Mouse (Mus musculus) stomach, embryonic 15.5 days (tissue): ENCODE data around the gene Ston1. TPM values are rescaled to one million over a fixed set of nuclear protein-coding genes. Genes with fewer than 3 reads are reported as not detected.

Experiments
- ATAC-seq: fragments of 200-750 bp; cut with Nextera tagmentation; 2 replicates; pipeline ENCODE4 v1.8.0; 2017; ENCODE audit warnings: low read depth, moderate number of reproducible peaks, moderate TSS enrichment; ENCODE audit not compliant: insufficient read depth, low FRiP score
- H3K27ac ChIP-seq: fragments of 300-500 bp; sonication (generic); 2 replicates; pipeline ENCODE4 v1.5.1; 2015; ENCODE audit warnings: mild to moderate bottlenecking, inconsistent platforms
- H3K27me3 ChIP-seq: fragments of 300-500 bp; sonication (generic); replicated peaks from 2 replicates; pipeline ENCODE4 v1.6.1; 2015; ENCODE audit warnings: inconsistent platforms
- H3K36me3 ChIP-seq: fragments of 300-500 bp; sonication (generic); 2 replicates; pipeline ENCODE4 v1.6.1; 2015; ENCODE audit warnings: inconsistent platforms
- H3K4me1 ChIP-seq: fragments of 300-500 bp; sonication (generic); 2 replicates; pipeline ENCODE4 v1.6.1; 2015; ENCODE audit warnings: inconsistent platforms
- H3K4me2 ChIP-seq: fragments of 300-500 bp; sonication (generic); 2 replicates; pipeline ENCODE4 v1.6.1; 2015; ENCODE audit warnings: mild to moderate bottlenecking, inconsistent platforms
- H3K4me3 ChIP-seq: fragments of 300-500 bp; sonication (generic); replicated peaks from 2 replicates; pipeline ENCODE4 v1.5.1; 2015; ENCODE audit warnings: inconsistent platforms
- H3K9ac ChIP-seq: fragments of 300-500 bp; sonication (generic); 2 replicates; pipeline ENCODE4 v1.6.1; 2015; ENCODE audit warnings: inconsistent platforms
- H3K9me3 ChIP-seq: fragments of 300-500 bp; sonication (generic); 2 replicates; pipeline ENCODE4 v1.6.1; 2016; ENCODE audit warnings: inconsistent platforms
- WGBS: fragments of 180-500 bp; shearing (Covaris S2); methylation state at CpG from one replicate; pipeline ENCODE4 v1.1.7; 2015; 5-methylcytosine and 5-hydroxymethylcytosine counted together
- polyA plus RNA-seq: library from polyadenylated mRNA; unstranded; fragments of >200 nt; fragmentation: Nextera tagmentation; extraction: Ambion mirVana; gene quantifications from 2 replicates; pipeline ENCODE4 v1.2.1, GENCODE M21; 2015

The Ston1 gene
- 5.1 and 5.9 TPM in 2 replicates for polyA plus RNA-seq

DNA sequence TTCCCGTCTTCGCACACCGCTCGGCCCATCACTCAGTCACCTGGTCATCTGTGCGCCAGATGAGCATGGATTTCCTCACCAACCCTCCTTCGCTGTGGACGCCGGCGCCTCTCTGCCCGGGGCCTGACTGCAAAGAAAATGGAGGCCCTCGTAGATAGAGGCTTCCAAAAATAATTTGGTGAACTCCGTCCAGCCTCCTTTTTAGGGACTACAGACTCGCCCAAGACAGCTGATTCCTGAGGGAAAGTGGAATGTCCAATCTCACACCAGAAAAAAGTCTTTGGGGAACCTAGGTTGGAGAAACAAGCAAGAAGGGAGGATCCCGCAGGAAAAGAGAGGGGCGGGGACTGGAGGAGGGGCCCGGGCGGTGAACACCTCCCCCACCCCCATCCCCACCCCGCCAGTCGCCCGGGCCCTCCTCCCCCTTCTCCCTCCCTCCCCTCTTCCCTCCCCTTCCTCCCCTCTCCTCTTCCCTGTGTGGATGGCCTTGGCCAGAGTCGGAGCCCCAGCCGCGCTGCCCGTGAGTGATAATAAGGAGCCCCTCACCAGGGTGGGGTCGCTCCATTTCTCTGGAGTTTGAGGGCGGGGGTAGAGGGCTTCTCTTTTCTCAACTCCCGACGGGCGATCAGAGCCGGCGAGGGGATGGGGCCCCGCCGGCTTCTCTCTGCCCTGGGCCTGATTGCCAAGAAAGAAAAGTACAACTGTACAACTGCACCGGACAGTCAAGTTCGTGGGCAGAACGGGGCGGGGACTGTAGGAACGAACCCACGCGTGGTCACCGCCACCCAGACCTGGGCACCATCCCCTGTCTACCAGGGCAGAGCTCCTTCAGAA, at the start of gene Ston1:
Gene Ston1 (plus strand): TSS at position 463 of the 834 bp plus-strand sequence.
- H3K9me3 ChIP-seq: no peaks in the 10 kb centered on the region
- no peaks in the 10 kb centered on the region for H3K36me3 ChIP-seq
- H3K9ac ChIP-seq: peak within 1 kb of the TSS; percentile 64
- ATAC-seq: peak; percentile 84
- H3K27ac ChIP-seq: peak within 1 kb of the TSS; percentile 89
- 1% methylated on average over 40 of the region's 41 CpGs for WGBS
- peak within 1 kb of the TSS; percentile 62 for H3K4me3 ChIP-seq
- peaks cover 14% of the 10 kb centered on the region; the same call in 1 of the 2 replicates for H3K4me1 ChIP-seq
- H3K4me2 ChIP-seq: peak within 1 kb of the TSS; percentile 77
- H3K27me3 ChIP-seq: no peaks in the 10 kb centered on the region

DNA sequence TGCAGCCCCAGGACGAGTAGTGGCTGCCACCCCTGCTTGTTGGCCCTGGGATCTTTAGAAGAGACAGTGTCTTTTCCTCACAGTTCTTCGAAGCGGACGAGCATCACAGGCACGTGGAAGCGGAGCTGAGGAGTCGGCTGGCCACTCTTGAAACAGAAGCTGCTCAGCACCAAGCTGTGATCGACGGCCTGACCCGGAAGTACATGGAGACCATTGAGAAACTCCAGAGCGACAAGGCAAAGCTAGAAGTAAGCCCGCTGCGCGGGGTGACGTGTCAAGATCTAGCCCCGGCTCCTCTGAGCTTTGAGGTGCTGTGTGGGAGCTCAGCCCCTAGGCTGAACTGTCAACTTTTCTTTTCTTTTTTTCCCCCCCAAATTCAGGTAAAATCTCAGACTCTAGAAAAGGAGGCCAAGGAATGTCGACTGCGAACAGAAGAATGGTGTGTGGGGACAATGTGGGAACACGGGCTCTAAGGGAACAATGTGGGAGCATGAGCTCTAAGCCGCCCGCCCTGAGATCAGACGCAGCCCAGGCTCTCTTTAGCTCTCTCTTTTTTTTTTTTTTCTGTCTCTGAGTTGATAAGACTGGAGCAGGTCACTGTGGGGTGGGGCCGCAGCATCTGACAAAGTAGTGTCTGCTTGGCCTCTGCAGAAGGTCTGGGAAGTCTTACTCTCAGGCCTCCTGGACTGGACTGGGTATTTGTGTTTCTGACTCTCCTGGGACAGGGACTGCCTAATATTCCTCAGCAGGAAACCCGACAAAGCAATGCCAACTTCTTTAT, 47.9 kb upstream of the Ston1 start:
- Histone ChIP-seq H3K27me3 (no peaks in the 10 kb centered on the region), H3K4me3 (no peak overlapping the region), H3K27ac (no peak overlapping the region), H3K4me1 (0 out of 2 replicates have a peak, but pooled peaks cover 7% of the 10 kb centered on the region), H3K9me3 (no peaks in the 10 kb centered on the region), H3K4me2 (no peak overlapping the region), H3K9ac (no peak overlapping the region), H3K36me3 (0 out of 2 replicates have a peak, but pooled peaks cover 12% of the 10 kb centered on the region)
- no peak for ATAC-seq
- WGBS: 78% methylated on average over 24 of the region's 24 CpGs

DNA sequence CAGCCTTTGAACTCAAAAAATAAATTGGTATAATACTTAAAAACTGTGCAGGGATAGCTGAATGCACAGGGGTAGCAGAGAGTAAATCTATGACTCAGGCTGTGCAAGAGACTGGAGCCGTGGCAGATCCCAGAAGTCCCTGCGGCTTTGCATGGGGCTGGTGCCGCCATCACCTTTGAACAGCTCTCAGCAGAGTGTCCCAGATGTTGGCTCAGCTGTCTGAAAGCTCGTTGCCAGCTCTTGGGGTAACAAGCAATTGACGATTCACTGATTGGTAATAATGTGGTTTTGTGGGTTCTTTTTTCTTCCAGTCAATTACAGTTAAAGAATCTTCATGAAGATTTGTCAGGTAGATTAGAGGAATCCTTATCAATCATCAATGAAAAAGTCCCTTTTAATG, 47.1 kb upstream of the Ston1 start:
- H3K27ac ChIP-seq: no peak overlapping the region
- 84% methylated on average over 5 of the region's 5 CpGs for WGBS
- no peaks in the 10 kb centered on the region for H3K27me3 ChIP-seq

DNA sequence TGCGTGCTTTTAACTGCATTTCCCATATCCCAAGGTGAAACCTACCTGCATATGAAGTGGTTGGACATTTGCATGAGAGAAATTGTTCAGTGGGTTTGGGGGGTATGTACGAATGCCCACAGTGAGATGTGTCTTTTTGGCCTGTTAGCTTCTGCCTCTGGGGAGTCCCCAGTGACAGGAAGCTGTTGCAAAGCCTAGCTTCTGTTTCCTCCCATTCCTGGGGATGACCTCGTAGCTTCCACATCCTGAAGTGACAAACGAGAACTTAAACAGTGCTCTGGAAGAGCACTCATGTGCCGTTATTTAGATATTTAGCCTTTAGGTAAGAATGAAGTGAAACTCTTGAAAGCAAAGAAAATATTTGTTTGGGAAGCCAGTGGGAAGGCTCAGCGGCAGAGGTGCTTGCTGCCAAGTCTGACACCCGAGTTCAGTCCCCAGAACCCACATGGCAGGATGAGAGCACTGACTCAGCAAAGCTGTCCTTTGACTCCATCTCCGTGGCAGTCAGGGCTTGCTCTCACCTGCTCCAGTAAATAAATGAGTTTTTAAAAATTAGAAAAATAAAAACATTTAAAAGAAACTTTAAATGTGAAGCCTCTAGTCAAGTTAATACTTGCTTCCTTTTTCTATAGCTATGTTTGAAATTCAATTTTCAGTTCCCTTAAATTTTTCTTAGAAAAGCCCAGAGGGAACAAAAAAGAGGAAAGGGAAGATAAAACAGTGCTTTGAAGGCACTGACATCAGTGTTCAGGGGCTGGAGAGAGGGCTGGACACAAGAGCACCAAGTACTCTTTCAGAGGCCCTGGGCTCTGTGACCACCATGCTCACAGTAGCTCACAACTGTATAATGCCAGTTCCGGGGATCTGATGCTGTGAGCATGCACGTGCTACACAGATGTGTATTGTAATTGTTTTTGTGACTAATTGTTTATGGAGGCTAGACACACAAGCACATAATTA, 46.2 kb upstream of the Ston1 start:
- Histone ChIP-seq H3K4me2 (no peak overlapping the region), H3K4me1 (0 out of 2 replicates have a peak, but pooled peaks cover 7% of the 10 kb centered on the region), H3K36me3 (0 out of 2 replicates have a peak, but pooled peaks cover 6% of the 10 kb centered on the region), H3K9ac (no peak overlapping the region), H3K27me3 (no peaks in the 10 kb centered on the region), H3K27ac (peak overlapping the region; percentile 33; the same call in 1 of the 2 replicates), H3K9me3 (no peaks in the 10 kb centered on the region), H3K4me3 (no peak overlapping the region)
- no peak for ATAC-seq
- WGBS: 53% methylated on average over 10 of the region's 10 CpGs

More for the DNA sequence above, 47.1 kb upstream of the Ston1 start:
- Histone ChIP-seq H3K9ac (no peak overlapping the region), H3K4me3 (no peak overlapping the region), H3K36me3 (0 out of 2 replicates have a peak, but pooled peaks cover 9% of the 10 kb centered on the region), H3K4me1 (0 out of 2 replicates have a peak, but pooled peaks cover 7% of the 10 kb centered on the region), H3K9me3 (no peaks in the 10 kb centered on the region), H3K4me2 (no peak overlapping the region)
- ATAC-seq: no peak

DNA sequence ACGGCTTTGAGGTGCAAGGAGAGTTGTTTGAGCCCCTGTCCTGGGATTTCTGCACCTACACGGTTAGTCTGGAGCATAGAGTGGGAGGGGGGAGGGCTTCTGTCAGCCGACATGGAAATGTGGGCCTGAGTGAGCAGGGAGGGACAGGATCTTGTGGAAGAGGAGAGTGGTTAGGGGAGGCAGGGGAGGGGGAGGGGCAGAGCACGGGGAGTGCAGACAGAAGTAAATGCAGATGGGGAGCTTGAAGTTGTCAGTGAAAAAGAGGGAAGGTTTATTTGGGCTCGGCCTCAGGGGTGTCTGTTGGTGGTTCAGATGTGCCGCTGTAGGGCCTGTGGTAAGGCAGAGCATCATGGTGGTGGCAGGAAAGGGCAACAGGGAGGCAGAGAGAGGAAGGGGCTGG, 44.9 kb upstream of the Ston1 start:
- peak overlapping the region; percentile 11; the same call in 1 of the 2 replicates for H3K27ac ChIP-seq
- H3K9ac ChIP-seq: no peak overlapping the region
- no peaks in the 10 kb centered on the region for H3K27me3 ChIP-seq
- no peak overlapping the region for H3K4me2 ChIP-seq
- no peak overlapping the region for H3K4me3 ChIP-seq
- H3K4me1 ChIP-seq: 0 out of 2 replicates have a peak, but pooled peaks cover 7% of the 10 kb centered on the region
- no peak for ATAC-seq
- 26% methylated on average over 6 of the region's 6 CpGs for WGBS
- H3K36me3 ChIP-seq: 0 out of 2 replicates have a peak, but pooled peaks cover 9% of the 10 kb centered on the region
- H3K9me3 ChIP-seq: no peaks in the 10 kb centered on the region

DNA sequence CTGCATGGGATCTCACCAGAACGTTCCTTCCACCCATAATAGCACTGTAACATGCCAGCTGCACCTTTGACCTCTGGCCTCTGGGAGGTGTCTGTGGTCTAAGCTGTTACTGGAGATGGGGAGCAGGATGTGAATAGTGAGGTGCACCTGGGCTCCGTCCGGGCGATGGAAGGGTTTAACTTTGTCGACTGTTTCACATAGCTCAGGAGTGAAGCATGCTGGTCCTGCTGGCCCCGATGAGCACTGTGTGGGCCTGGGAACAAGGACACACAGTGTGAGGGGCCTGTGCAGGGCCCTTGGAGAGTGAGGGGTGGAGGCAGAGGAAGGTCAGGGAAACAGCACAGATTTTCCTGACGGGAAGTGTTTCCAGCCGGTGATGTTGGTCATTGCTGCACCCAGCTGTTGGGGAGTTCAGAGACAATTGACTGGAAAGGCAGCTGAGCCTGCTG, 44.5 kb upstream of the Ston1 start:
- Histone ChIP-seq H3K4me2 (no peak overlapping the region), H3K27ac (no peak overlapping the region; the same call in 1 of the 2 replicates), H3K4me1 (0 out of 2 replicates have a peak, but pooled peaks cover 7% of the 10 kb centered on the region), H3K9ac (no peak overlapping the region), H3K36me3 (0 out of 2 replicates have a peak, but pooled peaks cover 9% of the 10 kb centered on the region), H3K9me3 (no peaks in the 10 kb centered on the region), H3K4me3 (no peak overlapping the region), H3K27me3 (no peaks in the 10 kb centered on the region)
- WGBS: 38% methylated on average over 8 of the region's 8 CpGs
- ATAC-seq: peak; percentile 45; the same call in 1 of the 2 replicates

DNA sequence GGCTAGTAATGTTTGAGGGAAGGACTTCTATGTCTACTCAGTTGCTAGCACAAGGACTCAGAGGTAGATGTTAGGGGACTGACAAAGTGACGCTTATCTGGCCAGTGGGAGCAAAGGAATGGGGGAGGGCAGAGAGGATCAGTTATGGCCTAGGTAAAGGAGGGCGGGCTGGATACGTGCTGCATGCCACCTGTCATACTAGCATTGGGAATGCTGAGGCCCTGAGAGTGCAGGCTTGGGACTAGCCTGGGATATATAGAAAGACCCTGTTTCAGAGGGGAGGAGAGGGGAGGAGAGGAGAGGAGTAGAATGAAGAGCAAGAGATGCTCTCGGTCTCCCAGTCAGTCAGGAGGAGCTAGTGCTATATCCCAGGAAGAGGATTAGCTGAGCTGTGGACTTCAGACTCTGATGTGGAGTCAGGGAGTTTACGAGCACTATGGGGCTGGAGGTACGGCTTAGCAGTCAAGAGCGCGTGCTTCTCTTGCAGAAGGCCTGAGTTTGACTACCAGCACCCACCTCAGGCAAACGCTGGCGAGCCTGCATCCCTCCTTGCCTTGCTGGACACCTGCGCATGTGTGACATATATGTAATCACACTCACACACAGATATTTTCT, 43.9 kb upstream of the Ston1 start:
- H3K4me3 ChIP-seq: no peak overlapping the region
- no peaks in the 10 kb centered on the region for H3K27me3 ChIP-seq
- H3K4me1 ChIP-seq: 0 out of 2 replicates have a peak, but pooled peaks cover 11% of the 10 kb centered on the region
- H3K27ac ChIP-seq: no peak overlapping the region; the same call in 1 of the 2 replicates
- no peak overlapping the region for H3K4me2 ChIP-seq
- H3K9ac ChIP-seq: no peak overlapping the region
- no peak for ATAC-seq
- 0 out of 2 replicates have a peak, but pooled peaks cover 9% of the 10 kb centered on the region for H3K36me3 ChIP-seq
- WGBS: 87% methylated on average over 11 of the region's 11 CpGs
- H3K9me3 ChIP-seq: no peaks in the 10 kb centered on the region

DNA sequence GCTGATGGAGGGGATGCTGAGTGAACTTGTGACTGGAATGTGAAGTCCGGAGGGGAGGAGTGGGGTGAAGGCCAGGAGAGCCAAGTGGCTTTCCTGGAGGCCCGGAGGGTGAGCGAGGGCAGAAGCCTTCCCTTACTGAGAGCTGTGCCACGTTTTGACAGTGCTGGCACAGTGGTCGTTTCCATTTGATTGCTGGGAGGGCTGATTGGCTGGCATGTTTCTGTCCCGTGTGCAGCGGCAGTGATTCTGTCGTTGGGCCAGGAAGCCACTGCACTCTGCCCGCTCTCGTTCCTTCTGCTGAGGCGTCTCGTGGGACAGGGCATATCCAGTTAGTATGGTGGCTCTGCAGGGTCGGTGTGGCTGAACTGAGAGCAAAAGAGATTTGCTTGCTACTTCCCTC, 41.3 kb upstream of the Ston1 start:
- H3K4me3 ChIP-seq: no peak overlapping the region
- H3K36me3 ChIP-seq: 0 out of 2 replicates have a peak, but pooled peaks cover 3% of the 10 kb centered on the region
- no peak overlapping the region for H3K9ac ChIP-seq
- H3K27me3 ChIP-seq: no peaks in the 10 kb centered on the region
- 87% methylated on average over 13 of the region's 13 CpGs for WGBS
- no peak overlapping the region for H3K4me2 ChIP-seq
- 0 out of 2 replicates have a peak, but pooled peaks cover 11% of the 10 kb centered on the region for H3K4me1 ChIP-seq
- H3K27ac ChIP-seq: no peak overlapping the region
- no peak for ATAC-seq
- H3K9me3 ChIP-seq: no peaks in the 10 kb centered on the region

DNA sequence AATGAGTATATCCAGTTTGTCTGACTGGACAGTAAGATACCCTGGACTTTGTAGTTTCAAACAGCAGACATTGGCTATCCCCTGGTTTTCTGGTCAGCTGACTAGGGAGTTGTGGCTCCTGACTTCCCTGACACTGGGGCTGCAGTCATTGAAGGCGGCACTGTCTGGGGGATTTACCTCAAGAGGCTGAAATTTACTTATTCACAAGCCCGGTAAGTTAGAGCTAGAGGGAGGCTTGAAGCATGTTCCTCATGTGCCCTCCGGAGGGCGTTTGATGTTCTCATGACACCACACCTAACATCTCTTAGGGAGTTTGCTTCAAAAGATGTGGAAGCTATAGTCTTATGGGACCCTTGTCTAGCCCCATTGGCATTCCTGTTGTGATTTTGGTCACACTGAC, 40.8 kb upstream of the Ston1 start:
- Histone ChIP-seq H3K9ac (no peak overlapping the region), H3K27me3 (no peaks in the 10 kb centered on the region), H3K27ac (no peak overlapping the region), H3K4me1 (0 out of 2 replicates have a peak, but pooled peaks cover 11% of the 10 kb centered on the region), H3K4me2 (no peak overlapping the region), H3K4me3 (no peak overlapping the region), H3K9me3 (no peaks in the 10 kb centered on the region), H3K36me3 (0 out of 2 replicates have a peak, but pooled peaks cover 3% of the 10 kb centered on the region)
- 82% methylated on average over 4 of the region's 4 CpGs for WGBS
- ATAC-seq: no peak

DNA sequence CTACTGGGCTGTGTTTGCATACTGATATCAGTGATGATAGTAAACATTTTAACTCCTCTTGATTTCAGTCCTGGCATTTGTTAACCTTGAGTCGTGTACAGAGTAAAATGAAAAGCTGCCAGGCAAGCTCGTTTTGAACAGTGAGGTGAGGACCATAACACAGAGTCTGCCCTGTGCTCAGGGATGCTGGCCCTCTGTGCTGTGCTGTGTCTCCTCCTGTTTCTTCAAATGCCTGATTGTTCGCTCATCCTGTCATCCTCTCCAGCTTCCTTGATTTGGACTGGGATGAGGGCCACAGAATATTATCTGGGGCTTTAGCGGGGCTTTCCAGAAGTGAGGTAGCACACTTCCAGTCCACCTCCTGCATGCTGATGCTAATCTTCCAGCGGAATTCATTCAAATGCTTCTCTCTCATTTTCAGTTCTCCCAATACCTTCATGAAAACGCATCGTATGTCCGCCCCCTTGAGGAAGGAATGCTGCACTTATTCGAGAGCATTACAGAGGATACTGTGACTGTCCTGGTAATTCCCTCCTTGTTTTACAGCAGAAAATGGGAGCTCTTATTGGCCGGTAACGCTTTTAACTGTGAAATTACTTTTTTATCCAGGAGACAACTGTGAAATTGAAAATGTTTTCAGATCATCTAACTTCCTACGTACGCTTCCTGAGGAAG, 39.2 kb upstream of the Ston1 start:
- ATAC-seq: no peak; the same call in 1 of the 2 replicates
- Histone ChIP-seq H3K27me3 (no peaks in the 10 kb centered on the region), H3K4me3 (no peak overlapping the region), H3K9me3 (no peaks in the 10 kb centered on the region), H3K9ac (no peak overlapping the region), H3K4me2 (no peak overlapping the region), H3K27ac (no peak overlapping the region), H3K4me1 (0 out of 2 replicates have a peak, but pooled peaks cover 4% of the 10 kb centered on the region), H3K36me3 (peaks cover 10% of the 10 kb centered on the region; the same call in 1 of the 2 replicates)
- 35% methylated on average over 13 of the region's 13 CpGs for WGBS
